Mouse (Mus musculus): ENCODE results near the gene Tab1. TPM values are rescaled to one million over a fixed set of nuclear protein-coding genes. Genes with fewer than 3 reads are reported as not detected.

The Tab1 gene
- polyA plus RNA-seq, 1 experiment: 49.3 TPM

- TF ChIP-seq CTCF (IDR thresholded peaks at IDR 0.05; ENCODE audit: borderline replicate concordance, extremely low read depth, insufficient read depth, insufficient read length) (no peak), POLR2A (IDR thresholded peaks at IDR 0.05; ENCODE audit: borderline replicate concordance, extremely low read depth, insufficient read depth, insufficient read length, poor library complexity, severe bottlenecking) (no peak)
These were observed 36.6 kb downstream of the Tab1 start for GRCm38 (mm10) chr15:80169484-80169883.

GRCm38 (mm10) chr15:80170357-80170756 is 37.4 kb downstream of the Tab1 start:
- DNase-seq (ENCODE audit: low read depth): no peak

More at GRCm38 (mm10) chr15:80169484-80169883, 36.6 kb downstream of the Tab1 start:
- no peak for DNase-seq (ENCODE audit: low read depth)

GRCm38 (mm10) chr15:80171286-80171685 is 38.4 kb downstream of the Tab1 start:
- no peak for DNase-seq (ENCODE audit: low read depth)
- TF ChIP-seq CTCF (IDR thresholded peaks at IDR 0.05; ENCODE audit: borderline replicate concordance, extremely low read depth, insufficient read depth, insufficient read length) (no peak), POLR2A (IDR thresholded peaks at IDR 0.05; ENCODE audit: borderline replicate concordance, extremely low read depth, insufficient read depth, insufficient read length, poor library complexity, severe bottlenecking) (no peak)

More at GRCm38 (mm10) chr15:80170357-80170756, 37.4 kb downstream of the Tab1 start:
- TF ChIP-seq POLR2A (IDR thresholded peaks at IDR 0.05; ENCODE audit: borderline replicate concordance, extremely low read depth, insufficient read depth, insufficient read length, poor library complexity, severe bottlenecking) (no peak), CTCF (IDR thresholded peaks at IDR 0.05; ENCODE audit: borderline replicate concordance, extremely low read depth, insufficient read depth, insufficient read length) (no peak)

- no peak for TF ChIP-seq CTCF (IDR thresholded peaks at IDR 0.05; ENCODE audit: borderline replicate concordance, extremely low read depth, insufficient read depth, insufficient read length)
- TF ChIP-seq POLR2A (IDR thresholded peaks at IDR 0.05; ENCODE audit: borderline replicate concordance, extremely low read depth, insufficient read depth, insufficient read length, poor library complexity, severe bottlenecking): no peak
- no peak for DNase-seq (ENCODE audit: low read depth)
These were observed 38.9 kb downstream of the Tab1 start for GRCm38 (mm10) chr15:80171791-80172190.

- DNase-seq (ENCODE audit: low read depth): peak; percentile 78
- TF ChIP-seq CTCF (IDR thresholded peaks at IDR 0.05; ENCODE audit: borderline replicate concordance, extremely low read depth, insufficient read depth, insufficient read length) (no peak), POLR2A (IDR thresholded peaks at IDR 0.05; ENCODE audit: borderline replicate concordance, extremely low read depth, insufficient read depth, insufficient read length, poor library complexity, severe bottlenecking) (peak; percentile 66; the same call in 1 of the 2 replicates)
These were observed 40.3 kb downstream of the Tab1 start, which contains the start of gene Mgat3 for GRCm38 (mm10) chr15:80173001-80173771. TSS of gene Mgat3 (plus strand) at chr15:80173721.

- peak; percentile 46; the same call in 1 of the 2 replicates for TF ChIP-seq POLR2A (IDR thresholded peaks at IDR 0.05; ENCODE audit: borderline replicate concordance, extremely low read depth, insufficient read depth, insufficient read length, poor library complexity, severe bottlenecking)
- no peak for TF ChIP-seq CTCF (IDR thresholded peaks at IDR 0.05; ENCODE audit: borderline replicate concordance, extremely low read depth, insufficient read depth, insufficient read length)
- DNase-seq (ENCODE audit: low read depth): peak; percentile 58
These were observed 41.1 kb downstream of the Tab1 start for GRCm38 (mm10) chr15:80173781-80174597.

GRCm38 (mm10) chr15:80174598-80174875 is 41.6 kb downstream of the Tab1 start:
- TF ChIP-seq POLR2A (IDR thresholded peaks at IDR 0.05; ENCODE audit: borderline replicate concordance, extremely low read depth, insufficient read depth, insufficient read length, poor library complexity, severe bottlenecking): no peak
- TF ChIP-seq CTCF (IDR thresholded peaks at IDR 0.05; ENCODE audit: borderline replicate concordance, extremely low read depth, insufficient read depth, insufficient read length): no peak
- DNase-seq (ENCODE audit: low read depth): peak; percentile 37

- DNase-seq (ENCODE audit: low read depth): no peak
- TF ChIP-seq POLR2A (IDR thresholded peaks at IDR 0.05; ENCODE audit: borderline replicate concordance, extremely low read depth, insufficient read depth, insufficient read length, poor library complexity, severe bottlenecking) (no peak), CTCF (IDR thresholded peaks at IDR 0.05; ENCODE audit: borderline replicate concordance, extremely low read depth, insufficient read depth, insufficient read length) (no peak)
These were observed 42.4 kb downstream of the Tab1 start for GRCm38 (mm10) chr15:80175316-80175715.

GRCm38 (mm10) chr15:80175756-80176155 is 42.8 kb downstream of the Tab1 start:
- TF ChIP-seq POLR2A (IDR thresholded peaks at IDR 0.05; ENCODE audit: borderline replicate concordance, extremely low read depth, insufficient read depth, insufficient read length, poor library complexity, severe bottlenecking) (no peak), CTCF (IDR thresholded peaks at IDR 0.05; ENCODE audit: borderline replicate concordance, extremely low read depth, insufficient read depth, insufficient read length) (no peak)
- no peak for DNase-seq (ENCODE audit: low read depth)

- TF ChIP-seq POLR2A (IDR thresholded peaks at IDR 0.05; ENCODE audit: borderline replicate concordance, extremely low read depth, insufficient read depth, insufficient read length, poor library complexity, severe bottlenecking) (no peak), CTCF (IDR thresholded peaks at IDR 0.05; ENCODE audit: borderline replicate concordance, extremely low read depth, insufficient read depth, insufficient read length) (no peak)
- DNase-seq (ENCODE audit: low read depth): peak; percentile 65
These were observed 48.6 kb downstream of the Tab1 start for GRCm38 (mm10) chr15:80181561-80181960.

- no peak for TF ChIP-seq POLR2A (IDR thresholded peaks at IDR 0.05; ENCODE audit: borderline replicate concordance, extremely low read depth, insufficient read depth, insufficient read length, poor library complexity, severe bottlenecking)
- no peak for TF ChIP-seq CTCF (IDR thresholded peaks at IDR 0.05; ENCODE audit: borderline replicate concordance, extremely low read depth, insufficient read depth, insufficient read length)
- DNase-seq (ENCODE audit: low read depth): no peak
These were observed 49.3 kb downstream of the Tab1 start for GRCm38 (mm10) chr15:80182072-80182700.

Measured in brain, embryonic 14.5 days (tissue).